Mouse (Mus musculus): Measurements from ENCODE around the gene Zfp511. TPM values are rescaled to one million over a fixed set of nuclear protein-coding genes. Genes with fewer than 3 reads are reported as not detected.

The Zfp511 gene
- total RNA-seq, 2 experiments from 2014 or later: 19.2 to 22.8 TPM

GRCm38 (mm10) chr7:140048361-140049114 is 12.3 kb downstream of the Zfp511 start, which contains the start of gene Msx3:
Gene Msx3, minus strand, starts transcription at chr7:140049089.
- DNase-seq: no peak

DNA sequence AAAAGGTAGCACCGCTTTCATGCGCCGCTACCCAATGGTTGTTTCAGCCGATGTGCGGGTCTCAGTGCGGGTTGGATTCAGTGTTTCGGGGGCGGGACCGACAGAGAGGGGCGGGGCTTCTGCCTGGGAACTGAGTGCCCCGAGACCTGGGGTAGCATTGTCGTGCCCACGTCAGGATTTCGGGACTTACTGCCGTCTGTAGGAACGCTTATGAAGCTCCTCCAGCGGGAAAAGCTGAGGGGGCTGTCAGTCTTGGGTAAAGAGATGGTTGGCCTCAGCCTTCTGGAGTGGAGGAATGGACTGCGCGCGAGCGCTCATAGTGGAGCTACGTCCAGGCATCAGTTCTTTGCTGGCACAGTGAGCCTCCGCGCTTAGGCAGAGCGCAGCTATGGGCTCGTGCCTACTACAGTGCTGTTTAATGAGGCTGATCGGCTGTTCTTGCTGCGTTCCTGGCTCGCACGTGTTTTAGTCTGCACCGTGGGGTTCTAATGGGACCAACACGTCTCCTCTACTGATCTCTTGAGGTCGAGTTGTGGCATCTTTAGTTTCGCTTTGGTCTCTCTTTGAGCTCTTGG is 13.0 kb downstream of the Zfp511 start:
- peak; percentile 45 to 49 for DNase-seq

DNA sequence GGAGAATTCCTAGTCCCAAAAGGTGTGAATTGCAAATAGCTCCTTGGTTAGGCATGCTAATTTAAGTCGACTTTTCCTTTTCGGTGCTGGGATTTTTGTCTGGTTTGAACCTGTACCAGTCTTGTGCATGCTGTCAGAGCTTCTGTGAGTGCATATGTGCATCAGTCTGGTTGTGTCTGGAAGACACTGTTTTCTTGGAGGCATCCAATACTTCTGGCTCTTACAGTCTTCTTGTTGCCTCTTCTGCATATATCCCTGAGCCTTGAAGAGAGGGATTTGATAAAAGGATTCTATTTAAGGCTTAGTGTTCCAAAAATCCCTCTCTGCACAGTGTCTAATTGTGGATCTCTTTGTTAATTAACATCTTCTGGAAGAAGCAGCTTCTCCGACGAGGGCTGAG is 17.9 kb downstream of the Zfp511 start:
- no peak for DNase-seq

- peak; percentile 49 to 51 for DNase-seq
Observed at GRCm38 (mm10) chr7:140057413-140058407, 21.5 kb downstream of the Zfp511 start.

DNA sequence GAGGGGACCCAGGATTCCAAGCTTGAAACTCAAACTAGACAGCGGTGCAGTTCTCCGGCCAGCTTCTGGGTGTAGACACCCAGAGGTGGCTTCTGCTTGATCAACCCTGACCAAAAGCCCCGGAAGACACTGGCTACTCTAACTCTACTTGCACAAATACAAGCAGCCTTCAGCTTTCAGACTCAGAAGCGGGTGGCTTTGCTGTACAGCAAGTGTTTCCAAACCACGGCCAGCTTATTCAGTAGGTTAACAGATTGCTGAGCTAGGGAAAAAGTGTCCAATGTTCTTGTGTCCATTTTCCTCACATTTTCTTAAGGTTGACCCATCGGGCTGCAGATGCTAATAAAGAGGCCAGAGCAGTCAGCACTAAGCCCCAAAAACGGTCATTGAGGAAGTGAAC is 22.3 kb downstream of the Zfp511 start:
- no peak for DNase-seq

GRCm38 (mm10) chr7:140059601-140060000 is 23.4 kb downstream of the Zfp511 start:
- no peak for DNase-seq

GRCm38 (mm10) chr7:140060936-140061831 is 25.0 kb downstream of the Zfp511 start:
- DNase-seq: peak; percentile 45 to 62

- no peak for DNase-seq
Observed at GRCm38 (mm10) chr7:140061832-140062130, 25.6 kb downstream of the Zfp511 start.

DNA sequence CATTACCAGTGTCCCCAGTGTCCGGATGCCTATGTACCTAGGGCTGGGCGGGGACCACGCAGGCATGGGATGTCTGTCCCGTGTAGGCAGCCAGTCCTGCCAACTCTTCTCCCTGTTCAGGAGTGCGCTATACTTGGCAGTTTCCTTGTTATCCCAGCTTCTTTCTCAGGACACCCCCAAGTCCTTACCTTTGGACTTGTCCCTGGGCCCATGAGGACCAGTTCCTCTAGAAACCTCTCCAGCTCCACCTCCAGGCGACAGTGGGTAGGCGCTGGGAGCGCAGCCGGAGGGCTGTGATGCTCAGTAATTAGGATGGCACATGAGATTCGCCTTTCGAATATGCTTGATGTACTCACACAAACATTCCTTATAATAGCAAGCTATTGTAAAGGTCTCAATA is 26.1 kb downstream of the Zfp511 start:
- peak; percentile 21 to 44 for DNase-seq

- DNase-seq: peak; percentile 69
Observed at GRCm38 (mm10) chr7:140063092-140063491, 26.9 kb downstream of the Zfp511 start.

- DNase-seq: no peak
Observed at GRCm38 (mm10) chr7:140067397-140067796, 31.2 kb downstream of the Zfp511 start.

DNA sequence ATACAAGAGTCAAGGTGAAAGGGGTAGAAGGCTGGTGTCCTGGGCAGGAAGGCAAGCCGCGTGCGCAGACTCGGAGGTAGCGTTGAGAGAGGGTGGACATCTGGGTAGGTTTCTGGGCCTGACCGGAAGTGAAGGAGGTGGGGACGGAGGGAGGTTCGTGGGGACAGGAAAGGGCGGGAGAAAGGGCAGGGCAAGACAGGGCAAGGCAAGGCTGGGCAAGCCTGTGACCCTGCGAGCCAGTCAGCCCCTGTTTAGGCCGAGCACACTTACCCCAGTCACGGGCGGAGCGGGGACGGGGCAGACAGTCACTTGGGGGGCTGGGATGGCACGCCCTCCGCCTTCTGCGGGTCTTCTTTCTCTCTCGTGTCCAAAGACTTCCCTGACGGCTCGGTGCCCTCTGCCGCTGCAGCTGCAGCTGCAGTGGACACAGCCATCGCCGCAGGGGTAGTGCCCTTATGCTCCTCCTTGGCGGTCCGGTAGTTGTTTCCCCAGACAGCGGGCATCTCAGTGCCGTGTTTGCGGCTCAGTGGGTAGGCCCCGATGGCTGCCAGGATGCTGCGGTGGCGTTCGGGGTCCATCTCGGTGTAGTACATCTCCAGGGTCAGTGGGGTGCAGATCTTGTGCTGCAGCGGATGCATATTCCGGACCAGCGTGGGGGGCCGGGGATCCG is 34.0 kb downstream of the Zfp511 start:
- peak; percentile 18 to 47 for DNase-seq

- no peak for DNase-seq
Observed at GRCm38 (mm10) chr7:140077698-140078097, 41.5 kb downstream of the Zfp511 start.

DNA sequence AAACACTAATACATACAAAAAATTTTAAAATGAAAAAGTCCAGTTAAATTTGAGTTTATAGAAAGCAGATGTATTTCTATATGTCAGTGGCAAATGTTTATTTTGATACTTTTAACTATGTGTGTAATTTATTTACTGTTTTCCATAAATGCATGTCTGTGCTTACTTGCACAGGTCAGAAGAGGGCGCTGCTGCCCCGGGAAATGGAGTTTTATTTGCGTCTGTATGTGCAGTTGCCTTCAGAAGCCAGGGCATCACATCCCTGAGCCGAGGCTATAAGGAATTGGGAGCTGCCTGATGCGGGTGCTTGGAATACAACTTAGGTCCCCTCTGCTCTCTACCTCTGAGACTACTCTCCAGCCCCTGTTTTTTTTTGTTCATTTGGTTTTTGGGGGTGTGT is 42.5 kb downstream of the Zfp511 start:
- DNase-seq: peak; percentile 76 to 82

DNA sequence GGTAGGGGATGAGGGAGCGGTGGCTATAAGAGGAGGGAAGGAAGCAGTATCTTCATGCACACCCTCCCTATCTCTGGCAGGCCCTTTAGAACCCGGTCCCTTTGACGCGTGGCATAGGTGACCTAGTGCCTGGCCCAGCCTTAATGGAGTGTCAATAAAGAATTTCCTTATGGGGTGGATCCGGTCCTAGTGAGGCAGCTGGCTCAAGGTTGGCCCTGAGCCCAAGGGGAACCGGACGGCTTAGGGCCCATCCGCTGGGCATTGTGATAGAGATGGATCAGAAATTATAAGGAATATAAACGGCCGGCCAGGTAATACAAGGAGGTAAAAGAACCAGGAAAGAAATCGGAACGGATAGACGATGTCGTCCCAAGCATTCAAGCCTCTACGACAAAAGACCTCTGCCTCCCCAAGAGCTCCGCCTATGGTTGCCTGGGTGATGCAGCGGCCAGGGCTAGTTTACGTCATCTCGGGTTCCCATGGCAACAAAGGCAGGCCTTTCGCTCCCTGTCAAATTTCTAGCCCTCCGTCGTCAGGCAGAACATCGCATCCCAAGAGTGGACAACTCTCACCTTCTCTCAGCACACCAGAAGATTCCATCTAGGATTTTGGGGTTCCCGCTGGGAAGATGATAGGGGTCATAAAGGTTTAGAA is 44.4 kb downstream of the Zfp511 start:
- DNase-seq: peak; percentile 87 to 90

DNA sequence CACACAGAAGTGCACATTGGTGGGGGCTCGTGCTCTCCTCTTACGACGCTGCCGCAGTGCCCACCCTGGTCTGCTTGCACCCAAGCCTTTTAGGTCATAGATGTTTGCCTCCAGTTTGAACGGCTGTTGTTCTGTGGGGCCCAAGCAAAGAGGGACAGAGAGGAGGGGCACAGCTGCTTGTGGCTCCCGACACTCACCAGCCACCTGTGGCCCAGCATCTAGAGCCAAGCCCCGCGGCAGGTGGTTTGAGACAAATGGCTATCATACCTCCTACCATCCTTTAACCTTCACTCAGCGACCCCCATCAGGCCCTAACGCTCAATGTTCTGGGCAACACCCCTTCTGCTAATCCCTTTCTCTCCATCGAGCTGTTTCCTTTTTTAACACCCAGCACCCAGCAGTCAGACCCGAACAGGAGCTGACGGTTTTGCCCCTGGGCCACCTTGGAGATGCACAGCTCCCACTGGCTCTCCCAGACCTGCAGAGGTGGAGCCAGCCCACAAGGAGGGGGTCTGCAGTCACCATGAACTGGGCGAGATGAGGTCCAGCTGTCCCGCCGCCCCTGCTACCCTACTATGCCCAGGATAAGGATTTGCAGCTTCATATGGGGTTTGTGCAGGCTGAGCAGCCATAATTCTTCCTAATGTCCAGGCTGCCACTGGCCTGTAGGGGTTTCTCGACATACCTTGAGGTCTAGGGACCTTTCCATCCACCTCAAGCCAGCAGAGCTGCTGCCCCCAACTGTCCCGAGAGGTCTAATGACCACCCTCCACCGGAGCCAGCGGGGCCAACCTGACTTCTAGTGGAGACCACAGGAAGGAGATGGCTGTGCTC is 45.4 kb downstream of the Zfp511 start:
- DNase-seq: no peak

DNA sequence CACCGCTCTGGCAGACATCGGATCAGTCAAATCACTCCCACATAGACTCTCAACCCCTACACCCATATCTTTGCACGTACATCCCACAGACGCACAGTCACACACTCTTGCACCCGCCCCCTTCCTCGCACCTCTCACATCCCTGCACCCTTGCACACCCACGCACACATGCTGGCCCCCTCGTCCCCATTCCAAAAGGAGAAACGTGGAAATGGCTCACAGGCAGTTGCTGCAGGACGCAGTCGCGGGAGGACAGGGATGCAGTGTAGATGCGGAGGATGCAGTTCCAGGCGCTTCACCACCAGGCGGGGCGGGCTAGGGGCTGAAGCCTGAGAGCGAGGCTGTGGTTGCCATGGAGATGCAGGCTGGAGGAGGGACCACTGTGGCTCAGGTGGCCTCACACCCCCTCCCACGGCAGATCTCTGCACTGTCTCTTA is 46.1 kb downstream of the Zfp511 start, which contains the start of gene Caly:
Gene Caly, minus strand, starts transcription at position 307 of the 437 bp plus-strand sequence.
- DNase-seq: peak; percentile 18 to 48
